Mouse (Mus musculus) C2C12 (cell line): ENCODE results near the gene Cdyl2.

ENCODE experiments used
- CEBPB ChIP-seq: IDR thresholded peaks from one replicate; pipeline ENCODE4 v1.6.1; 2011; ENCODE audit warnings: low read depth, mild to moderate bottlenecking, control low read depth, moderate library complexity
- CTCF ChIP-seq: IDR thresholded peaks from one replicate; pipeline ENCODE4 v1.5.1; 2011; ENCODE audit not compliant: control insufficient read depth, insufficient read depth, insufficient read length
- FOSL1 ChIP-seq: IDR thresholded peaks from one replicate; pipeline ENCODE4 v1.8.0; 2011; ENCODE audit warnings: mild to moderate bottlenecking, low read length; ENCODE audit not compliant: poor library complexity, insufficient read depth, severe bottlenecking
- MAX ChIP-seq: IDR thresholded peaks from one replicate; pipeline ENCODE4 v1.6.1; 2011; ENCODE audit warnings: mild to moderate bottlenecking, control low read depth
- MYOD1 ChIP-seq: IDR thresholded peaks from one replicate; pipeline ENCODE4 v1.6.1; 2011; ENCODE audit warnings: low read depth; ENCODE audit not compliant: control insufficient read depth, insufficient read length
- MYOG ChIP-seq: IDR thresholded peaks from one replicate; pipeline ENCODE4 v1.6.1; 2011; ENCODE audit not compliant: control insufficient read depth, insufficient read length; ENCODE audit errors: extremely low read depth
- USF1 ChIP-seq: IDR thresholded peaks from one replicate; pipeline ENCODE4 v1.6.1; 2011; ENCODE audit warnings: low read depth, mild to moderate bottlenecking, control low read depth, moderate library complexity

DNA sequence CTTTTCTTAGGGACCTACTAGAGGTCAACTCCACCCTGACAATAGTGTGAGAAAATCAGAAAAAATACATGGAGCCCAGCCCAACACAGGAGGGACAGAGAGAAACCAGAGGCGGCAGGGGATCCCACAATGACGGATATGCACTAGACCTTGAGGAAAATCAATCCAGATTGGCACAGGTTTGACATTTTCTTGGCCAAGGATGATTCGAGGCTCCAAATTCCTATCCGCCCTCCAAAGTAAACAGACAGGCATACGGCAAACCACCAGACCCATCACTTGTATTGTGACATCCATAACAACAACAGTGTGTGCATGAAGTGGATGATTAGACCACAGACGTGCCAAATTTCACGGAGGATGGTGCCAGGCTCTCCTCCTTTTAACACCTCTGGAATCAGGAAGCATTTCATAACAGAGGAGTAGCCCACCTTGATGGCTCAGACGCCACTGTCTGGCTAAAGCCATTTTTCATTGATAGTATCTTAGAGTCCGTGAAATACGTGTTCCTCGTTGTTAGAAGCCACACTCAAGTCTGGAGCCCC lies 65.9 kb downstream of the Cdyl2 start:
- no peak for TF ChIP-seq CTCF
- no peak for TF ChIP-seq MYOG
- TF ChIP-seq USF1, result no peak
- no peak for TF ChIP-seq MAX
- no peak for TF ChIP-seq CEBPB
- TF ChIP-seq FOSL1, result no peak
- no peak for TF ChIP-seq MYOD1
